In genomic region chr14:26488329-26489020, GRCm38 (mm10) we compare ENCODE assay signal across 9 mouse cellular contexts. TPM values are rescaled to one million over a fixed set of nuclear protein-coding genes. Genes with fewer than 3 reads are reported as not detected.
DNase-seq lines count a peak whose midpoint lies in the region; ATAC-seq and TF ChIP-seq lines count a peak whose summit lies in the region.
"Had no signal": no experiment of that assay in that cellular context is flagged by ENCODE, and none has a peak within 500 bp of the region (broad histone marks: within the 10 kb centered on the region; RNA-seq: fewer than 3 reads in every experiment).

No protein-coding gene starts in this region.

- ATAC-seq in midbrain, embryonic 11.5 days (ENCODE audit: low FRiP score), result no peak; the same call in 1 of the 2 replicates
- no peak for ATAC-seq in granulocyte monocyte progenitor cell, adult 5-6 weeks (replicated peaks; ENCODE audit: poor library complexity, severe bottlenecking)

- 52% methylated on average over 9 of the region's 9 CpGs for WGBS in kidney, adult 2 months
- WGBS in embryonic facial prominence, embryonic 10.5 days, result 62% methylated on average over 9 of the region's 9 CpGs
- WGBS in midbrain, embryonic 11.5 days, result 55% methylated on average over 9 of the region's 9 CpGs

- H3K27ac ChIP-seq in kidney, adult 2 months (ENCODE audit: insufficient read depth, low read depth, low read length), result no peak overlapping the region
- H3K27ac ChIP-seq in embryonic facial prominence, embryonic 10.5 days (replicated peaks), result no peak overlapping the region
- H3K27ac ChIP-seq in midbrain, embryonic 11.5 days (ENCODE audit: low read depth, low read length), result no peak overlapping the region

- 0 out of 2 replicates have a peak overlapping the region, but pooled peaks have one; percentile 28 for H3K9ac ChIP-seq in midbrain, embryonic 11.5 days (ENCODE audit: low read length)

- no peak for TF ChIP-seq CTCF in kidney, adult 2 months (conservative IDR thresholded peaks at IDR 0.05; ENCODE audit: insufficient read depth, insufficient read length, low read depth, low read length)

- no peak overlapping the region for H3K4me3 ChIP-seq in kidney, adult 2 months (ENCODE audit: insufficient read depth, low read depth, low read length)
- H3K4me3 ChIP-seq in embryonic facial prominence, embryonic 10.5 days, result no peak overlapping the region
- H3K4me3 ChIP-seq in midbrain, embryonic 11.5 days (ENCODE audit: low read depth, low read length), result no peak overlapping the region

- H3K4me2 ChIP-seq in midbrain, embryonic 11.5 days, result no peak overlapping the region

- peak; percentile 21 for DNase-seq in kidney, adult 2 months
- DNase-seq in kidney, adult 18-20 months, result no peak
- DNase-seq in ZHBTc4 (ENCODE audit: low read depth, low spot score), result peak; percentile 62
- DNase-seq in embryonic facial prominence, embryonic 10.5 days (ENCODE audit: low spot score), result peak; percentile 22
- DNase-seq in midbrain, embryonic 11.5 days (ENCODE audit: low spot score, missing footprints), result no peak
- no peak for DNase-seq in adrenal gland, adult 2 months
- no peak for DNase-seq in left cerebral cortex, adult 9 months (ENCODE audit: low spot score in 2 of 2)
- DNase-seq: liver had no signal

- no peaks in the 10 kb centered on the region for H3K9me3 ChIP-seq in embryonic facial prominence, embryonic 10.5 days
- no peaks in the 10 kb centered on the region for H3K9me3 ChIP-seq in midbrain, embryonic 11.5 days (ENCODE audit: control insufficient read depth, low read length)

- TF ChIP-seq POLR2A in kidney, adult 2 months (IDR thresholded peaks at IDR 0.05; ENCODE audit: low read depth, low read length), result no peak

- H3K36me3 ChIP-seq in kidney, adult 2 months (ENCODE audit: control insufficient read depth, insufficient read depth, low read length), result no peaks in the 10 kb centered on the region
- H3K36me3 ChIP-seq in embryonic facial prominence, embryonic 10.5 days (replicated peaks), result no peaks in the 10 kb centered on the region
- no peaks in the 10 kb centered on the region for H3K36me3 ChIP-seq in midbrain, embryonic 11.5 days (ENCODE audit: control insufficient read depth, insufficient read depth, low read length)

- no peaks in the 10 kb centered on the region for H3K27me3 ChIP-seq in kidney, adult 2 months (replicated peaks; ENCODE audit: control insufficient read depth, insufficient read depth, low read length)
- H3K27me3 ChIP-seq in embryonic facial prominence, embryonic 10.5 days (replicated peaks; ENCODE audit: low read depth, poor library complexity, severe bottlenecking), result no peaks in the 10 kb centered on the region
- no peaks in the 10 kb centered on the region for H3K27me3 ChIP-seq in midbrain, embryonic 11.5 days (ENCODE audit: control insufficient read depth, insufficient read depth, low read length)

- H3K4me1 ChIP-seq in kidney, adult 2 months (ENCODE audit: control insufficient read depth, insufficient read depth, low read length), result peaks cover 10% of the 10 kb centered on the region
- peaks cover 10% of the 10 kb centered on the region for H3K4me1 ChIP-seq in embryonic facial prominence, embryonic 10.5 days
- H3K4me1 ChIP-seq in midbrain, embryonic 11.5 days (ENCODE audit: control insufficient read depth, insufficient read depth, low read length), result peaks cover 8% of the 10 kb centered on the region

RNA-seq across cellular contexts. Expression of gene Slmap, which starts 46.3 kb away (rescaled TPM):
- polyA plus RNA-seq in kidney, adult 2 months (2012; rRNA removed), result 19.3 and 20.0 TPM in 2 replicates
- polyA plus RNA-seq in embryonic facial prominence, embryonic 10.5 days (2016; fragmentation: Nextera tagmentation; extraction: Ambion mirVana), result 15.8 and 16.7 TPM in 2 replicates
- polyA plus RNA-seq in midbrain, embryonic 11.5 days (2014; fragmentation: Nextera tagmentation; extraction: Ambion mirVana), result 21.3 and 24.8 TPM in 2 replicates
- 10 to 100 TPM; 87.7 to 90.0 TPM for total RNA-seq in adrenal gland, adult 2 months (2021)
- 54.3 and 54.4 TPM in 2 replicates for polyA plus RNA-seq in adrenal gland, adult 2 months (2012; rRNA removed)
- 42.7 and 66.3 TPM in 2 replicates for total RNA-seq in granulocyte monocyte progenitor cell, adult 5-6 weeks (2014; fragmentation: Nextera tagmentation)
- total RNA-seq in granulocyte monocyte progenitor cell, adult 5-6 weeks (2017), result 66.5 and 78.6 TPM in 2 replicates

Comparison
In these comparisons a context has a peak if more than half of its experiments do, and no peak if none do; other contexts are left out.
1. DNase-seq: peak in kidney, adult 2 months (single experiment), ZHBTc4 (single experiment) and embryonic facial prominence, embryonic 10.5 days (single experiment); none in kidney, adult 18-20 months (single experiment), midbrain, embryonic 11.5 days (single experiment), adrenal gland, adult 2 months (single experiment) and left cerebral cortex, adult 9 months (0 of 2).